Mouse (Mus musculus) spleen, postnatal 36 days (tissue): ENCODE data around the gene Cdan1.
"Not testable (repeated sequence)": the region's sequence is repeated elsewhere in the genome, so short reads cannot be mapped to it uniquely, and the experiment has no call there.

ENCODE experiments used
- DNase-seq, 2 experiments: peaks; one replicate each; pipeline ENCODE4 v3.0.0; 2022; ENCODE audit warnings: low spot score in 2 of 2, mixed read lengths in 1 of 2

Gene Cdan1

DNA sequence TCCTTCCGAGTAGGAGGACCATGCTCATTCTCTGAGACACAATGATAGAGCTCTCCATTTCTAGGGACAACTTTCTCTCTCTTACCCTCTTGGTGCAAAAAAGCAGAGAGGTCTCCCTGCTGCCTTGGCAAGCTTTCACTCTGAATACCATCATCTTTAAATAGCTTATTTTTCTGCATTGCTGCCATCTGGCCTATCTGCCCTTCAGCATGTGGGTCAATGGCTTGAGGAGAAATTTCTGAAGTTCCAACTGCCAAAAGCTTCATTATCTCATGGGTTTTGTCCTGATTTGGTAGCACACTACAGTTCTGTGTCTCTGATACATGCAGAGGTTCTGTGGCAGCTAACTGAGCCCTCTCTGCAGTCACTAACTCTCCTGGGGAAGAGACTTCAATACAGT lies 104.4 kb downstream of the Cdan1 start:
- no peak for DNase-seq

DNA sequence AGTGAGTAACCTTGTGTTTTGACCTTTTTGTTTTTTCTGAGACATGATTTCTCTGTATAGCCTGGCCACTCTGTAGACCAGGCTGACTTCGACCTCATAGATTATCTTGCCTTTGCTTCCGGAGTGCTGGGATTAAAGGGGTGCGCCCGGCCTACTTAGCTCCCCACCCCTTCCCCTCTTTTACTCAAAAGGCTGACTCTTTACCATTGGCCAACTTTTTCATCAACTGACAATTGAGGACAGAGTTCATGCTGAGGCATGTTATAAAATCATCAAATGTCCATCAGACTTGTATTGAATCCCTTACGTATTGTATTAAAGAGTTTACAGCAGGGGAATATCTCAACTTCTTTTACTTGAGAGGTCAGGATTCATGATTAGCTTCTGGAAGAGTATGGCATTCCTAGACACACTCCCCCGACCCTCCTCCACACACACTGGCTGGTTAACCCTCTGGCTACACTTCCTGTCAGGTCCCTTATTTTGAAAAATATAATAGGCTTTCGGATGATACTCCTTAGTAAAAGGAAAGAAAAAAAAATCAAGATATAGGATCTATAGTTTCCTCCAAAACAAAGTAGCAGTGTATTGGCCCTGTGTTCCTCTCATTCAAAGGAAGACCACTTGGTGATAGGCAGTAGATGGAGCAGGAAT lies 117.9 kb downstream of the Cdan1 start:
- no peak for DNase-seq

- DNase-seq, result peak; percentile 93
These were observed 118.6 kb downstream of the Cdan1 start for GRCm38 (mm10) chr2:120731167-120731862.

- peak; percentile 16 to 35 for DNase-seq
These were observed 119.2 kb downstream of the Cdan1 start for GRCm38 (mm10) chr2:120730639-120731166.

- DNase-seq, result peak; percentile 8 to 18
These were observed 119.9 kb downstream of the Cdan1 start for GRCm38 (mm10) chr2:120729775-120730585.

- no peak for DNase-seq
These were observed 125.8 kb downstream of the Cdan1 start for GRCm38 (mm10) chr2:120724176-120724575.

- no peak for DNase-seq
These were observed 126.3 kb downstream of the Cdan1 start for GRCm38 (mm10) chr2:120723621-120724020.

DNA sequence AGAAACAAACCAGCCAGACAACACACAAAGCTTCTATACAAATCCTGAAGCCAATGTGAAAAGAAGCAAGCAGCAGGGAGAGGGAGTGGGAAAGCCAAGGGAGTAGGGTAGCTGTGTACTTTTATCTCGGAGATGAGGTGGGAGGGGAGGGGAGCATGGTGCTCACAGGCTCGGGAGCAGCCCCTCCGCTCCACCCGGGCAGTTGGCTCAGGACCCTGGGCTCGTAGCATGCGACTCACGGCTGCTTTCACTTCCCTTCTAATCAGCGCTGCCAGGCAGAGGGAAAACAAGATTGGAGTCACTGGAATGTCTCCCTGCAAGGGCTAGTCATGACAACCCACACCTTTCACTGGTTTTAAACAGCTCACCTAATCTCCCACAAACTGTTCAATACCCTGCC lies 127.4 kb downstream of the Cdan1 start:
- DNase-seq, result no peak

GRCm38 (mm10) chr2:120721911-120722310 lies 128.0 kb downstream of the Cdan1 start:
- no peak for DNase-seq

- DNase-seq, result no peak
These were observed 129.1 kb downstream of the Cdan1 start for GRCm38 (mm10) chr2:120720821-120721220.

- no peak for DNase-seq
These were observed 131.4 kb downstream of the Cdan1 start for GRCm38 (mm10) chr2:120718496-120718895.

DNA sequence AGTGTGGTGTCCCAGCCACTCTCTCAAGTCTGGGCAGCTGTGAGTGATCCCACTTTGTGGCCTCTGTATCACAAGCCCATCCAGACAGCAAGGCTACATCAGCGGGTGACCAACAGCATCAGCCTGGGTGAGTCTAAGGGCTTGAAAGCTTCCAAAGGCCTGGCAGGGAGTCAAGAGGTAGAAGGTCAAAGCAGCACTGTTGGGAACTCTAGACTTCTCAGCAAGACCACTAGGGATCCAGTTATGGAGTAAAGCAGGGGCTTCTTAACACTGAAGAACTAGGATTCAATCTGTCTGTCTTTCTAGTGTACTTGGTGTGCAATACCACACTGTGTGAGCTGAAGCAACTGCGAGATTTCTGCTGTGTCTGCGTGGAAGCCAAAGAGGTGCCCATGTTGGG lies 136.5 kb downstream of the Cdan1 start:
- DNase-seq, result no peak

- DNase-seq, result no peak
These were observed 139.0 kb downstream of the Cdan1 start for GRCm38 (mm10) chr2:120710948-120711347.

DNA sequence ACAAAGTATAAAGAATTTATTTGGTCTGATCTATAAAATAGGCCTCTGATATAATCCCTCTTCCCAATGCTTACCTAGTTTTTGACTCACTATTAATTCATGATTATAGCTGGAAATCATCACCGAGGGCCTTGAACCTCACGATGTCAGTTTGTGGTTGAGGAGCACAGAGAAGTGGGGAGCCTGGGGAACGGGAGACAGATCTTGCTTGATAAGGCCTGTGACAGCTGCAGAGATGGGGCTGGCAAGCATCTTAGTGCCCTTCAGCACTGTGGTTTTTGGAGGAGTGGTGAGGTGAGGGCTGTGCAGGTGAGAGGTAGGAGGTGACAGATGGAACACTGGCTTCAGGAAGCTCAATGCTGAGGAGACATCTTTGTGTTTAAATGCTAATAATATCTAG lies 139.8 kb downstream of the Cdan1 start:
- no peak for DNase-seq

GRCm38 (mm10) chr2:120707041-120707440 lies 142.9 kb downstream of the Cdan1 start:
- no peak for DNase-seq

DNA sequence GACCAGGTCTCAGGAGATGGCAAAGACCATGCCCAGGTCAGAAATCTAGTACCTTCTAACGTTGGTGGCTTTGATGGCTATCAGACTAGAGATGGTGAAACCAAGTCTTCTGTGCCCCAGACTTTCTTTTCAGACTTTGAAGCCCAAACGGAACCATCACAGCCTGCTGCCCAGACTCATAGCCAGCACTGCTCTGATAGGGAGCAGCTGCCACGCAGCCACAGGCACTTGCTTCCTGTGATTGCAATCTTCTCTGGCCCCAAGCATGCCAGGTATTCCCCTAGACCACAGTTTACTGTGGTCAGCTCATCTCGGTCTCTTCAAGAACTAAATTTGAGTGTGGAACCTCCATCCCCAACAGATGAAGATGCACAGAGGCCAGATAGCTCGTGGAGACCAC lies 147.3 kb downstream of the Cdan1 start:
- no peak for DNase-seq

- no peak for DNase-seq
These were observed 149.5 kb downstream of the Cdan1 start for GRCm38 (mm10) chr2:120700379-120700885.

DNA sequence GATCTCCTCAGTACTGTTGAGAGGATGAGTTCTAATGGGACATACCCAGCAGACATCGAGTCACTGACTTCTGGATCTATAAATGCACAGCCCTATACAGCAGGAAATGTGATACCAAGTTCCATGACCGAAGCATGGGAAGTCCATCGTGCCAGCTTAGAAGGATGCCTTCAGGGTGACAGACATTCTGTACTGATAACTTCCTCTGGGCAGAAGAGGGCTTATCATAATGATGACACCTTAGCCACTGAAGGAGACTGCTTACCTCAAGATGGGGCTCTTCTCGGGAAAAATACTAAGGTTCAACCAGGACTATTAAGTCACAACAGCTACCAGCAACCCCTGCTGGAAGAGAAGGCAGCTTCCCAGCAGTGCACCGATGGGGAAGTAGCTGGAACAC lies 152.2 kb downstream of the Cdan1 start:
- no peak for DNase-seq

- DNase-seq, result not testable (repeated sequence)
These were observed 168.8 kb downstream of the Cdan1 start for GRCm38 (mm10) chr2:120681151-120681550.

DNA sequence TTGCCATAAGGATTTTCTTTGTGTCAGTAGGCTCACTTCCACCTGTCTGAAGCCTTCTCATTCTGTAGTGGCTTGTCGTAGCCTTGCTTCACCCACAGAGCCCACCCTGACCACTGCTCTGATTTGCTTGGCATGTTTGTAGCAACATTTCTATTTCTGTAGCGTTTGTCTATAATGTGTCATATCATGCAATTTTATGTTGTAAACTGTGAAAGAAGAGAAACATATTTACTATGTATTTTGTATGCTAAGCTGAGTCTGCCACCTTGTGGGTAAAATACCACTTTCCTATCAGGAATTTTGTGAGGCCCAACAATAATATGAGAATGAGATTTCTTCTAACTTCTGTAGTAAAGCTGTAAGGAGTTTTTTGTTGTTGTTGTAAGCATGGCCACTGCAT lies 179.7 kb downstream of the Cdan1 start:
- DNase-seq, result no peak

DNA sequence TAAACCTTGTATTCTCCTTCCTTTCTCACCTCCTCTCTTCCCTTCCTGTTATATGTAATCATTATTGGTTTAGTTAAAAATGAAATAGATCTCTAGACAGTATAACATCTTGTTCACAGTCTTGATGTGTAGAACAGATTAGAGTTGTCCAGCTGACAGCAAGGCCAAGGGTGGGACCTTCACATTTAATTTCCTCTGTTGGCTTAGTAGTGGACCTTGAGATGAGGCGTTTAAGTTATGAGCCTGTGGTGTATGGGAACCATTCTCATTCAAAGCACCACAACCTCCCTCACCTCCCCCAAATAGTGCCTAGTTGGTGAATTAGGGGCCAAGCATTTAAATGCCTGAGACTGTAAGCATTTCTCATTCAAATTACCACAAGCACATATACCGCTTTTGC lies 182.5 kb downstream of the Cdan1 start:
- DNase-seq, result no peak
